Mouse (Mus musculus): Measurements from ENCODE around the gene Sephs2.

Sephs2 gene

GRCm38 (mm10) chr7:127273925-127274789 lies at the start of gene Sephs2:
Gene Sephs2, minus strand, starts transcription at chr7:127274055.
- in situ Hi-C loops (cut with MboI, MseI), result no loop called here

GRCm38 (mm10) chr7:127322085-127322484 lies 48.2 kb upstream of the Sephs2 start:
- in situ Hi-C loops (cut with MboI, MseI), result no loop called here

- in situ Hi-C loops (cut with MboI, MseI), result no loop called here
Observed at GRCm38 (mm10) chr7:127321106-127321505, 47.3 kb upstream of the Sephs2 start.

DNA sequence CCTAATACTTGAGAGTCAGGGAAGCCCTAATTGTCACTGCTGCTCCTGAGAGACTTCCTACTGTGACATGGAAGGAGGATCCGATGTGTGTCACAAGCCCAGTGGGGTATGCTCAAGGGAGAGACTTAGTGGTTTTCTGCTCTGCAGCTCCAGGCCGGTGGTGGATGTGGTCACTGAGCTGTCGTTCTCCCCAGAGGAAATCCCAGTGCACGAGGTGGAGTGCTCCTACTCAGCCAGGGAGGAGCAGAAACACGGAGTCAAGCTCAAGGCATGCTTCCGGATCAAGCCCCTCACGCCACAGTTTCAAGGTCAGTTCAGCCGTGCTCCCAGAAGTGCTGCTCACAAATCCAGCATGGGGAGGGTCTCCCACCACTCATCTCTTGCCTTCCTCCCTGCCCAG lies 40.1 kb upstream of the Sephs2 start:
- in situ Hi-C loops (cut with MboI, MseI), result no loop called here

DNA sequence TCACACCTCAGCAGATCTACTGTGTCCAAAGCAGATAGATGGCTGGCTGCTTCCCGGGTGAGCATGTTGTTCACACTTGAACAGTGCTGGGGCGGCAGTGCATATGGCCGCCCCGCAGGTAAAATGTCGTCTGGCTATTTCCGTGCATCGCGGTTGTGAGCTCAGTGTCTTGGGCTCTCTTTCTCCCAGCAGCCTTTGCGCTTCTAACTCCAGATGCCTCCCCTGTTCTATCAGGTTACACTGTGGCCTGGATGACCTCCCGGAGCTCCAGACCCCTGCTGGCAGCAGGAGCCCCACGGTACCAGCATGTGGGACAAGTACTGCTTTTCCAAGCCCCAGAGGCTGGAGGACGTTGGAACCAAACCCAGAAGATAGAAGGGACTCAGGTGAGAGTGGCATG lies 36.1 kb upstream of the Sephs2 start:
- in situ Hi-C loops (cut with MboI, MseI), result no loop called here

DNA sequence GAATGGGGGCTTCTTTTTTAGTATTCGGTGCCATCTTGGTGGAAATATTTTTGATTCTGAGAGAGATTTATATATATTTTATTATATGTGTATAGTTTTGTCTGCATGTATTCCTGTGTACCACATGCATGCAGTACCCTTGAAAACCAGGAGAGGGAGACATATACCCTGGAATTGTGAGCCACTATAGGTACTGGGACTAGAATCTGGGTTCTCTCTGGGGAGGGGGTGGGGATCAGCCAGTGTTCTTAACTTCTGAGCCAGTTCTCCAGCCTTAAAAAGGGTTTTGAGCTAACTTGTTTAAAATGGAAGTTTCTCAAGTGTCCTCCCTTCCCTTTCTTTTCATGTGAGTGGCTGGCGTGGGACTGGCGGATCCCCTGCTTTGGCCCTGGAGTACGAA lies 35.0 kb upstream of the Sephs2 start:
- in situ Hi-C loops (cut with MboI, MseI), result no loop called here

DNA sequence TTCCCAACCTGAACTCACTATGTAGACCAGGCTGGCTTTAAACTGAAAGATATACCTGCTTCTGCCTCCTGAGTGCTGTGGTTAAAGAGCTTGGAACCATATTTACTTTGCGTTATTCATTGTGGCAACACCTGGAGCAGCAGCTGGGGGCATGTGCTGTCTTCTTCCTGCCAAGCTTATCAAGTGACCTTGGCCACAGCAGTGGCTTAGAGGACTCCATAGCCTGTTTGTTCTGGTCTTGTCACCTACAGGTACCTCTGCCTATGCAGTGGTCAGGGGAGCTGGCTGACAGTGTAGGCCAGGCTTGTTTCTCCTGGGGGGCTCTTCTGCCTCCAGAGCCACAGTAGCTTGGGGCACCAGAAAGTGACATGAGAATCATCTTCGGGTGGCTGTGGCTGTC lies 34.6 kb upstream of the Sephs2 start:
- in situ Hi-C loops (cut with MboI, MseI), result no loop called here

GRCm38 (mm10) chr7:127297586-127298193 lies 23.8 kb upstream of the Sephs2 start:
- in situ Hi-C loops (cut with MboI, MseI), result no loop called here

- in situ Hi-C loops (cut with MboI, MseI), result no loop called here
Observed at GRCm38 (mm10) chr7:127296786-127297555, 23.1 kb upstream of the Sephs2 start.

- in situ Hi-C loops (cut with MboI, MseI), result no loop called here
Observed at GRCm38 (mm10) chr7:127296098-127296497, 22.2 kb upstream of the Sephs2 start, which contains the start of gene Itgal. Gene Itgal, plus strand, starts transcription at chr7:127296260.

DNA sequence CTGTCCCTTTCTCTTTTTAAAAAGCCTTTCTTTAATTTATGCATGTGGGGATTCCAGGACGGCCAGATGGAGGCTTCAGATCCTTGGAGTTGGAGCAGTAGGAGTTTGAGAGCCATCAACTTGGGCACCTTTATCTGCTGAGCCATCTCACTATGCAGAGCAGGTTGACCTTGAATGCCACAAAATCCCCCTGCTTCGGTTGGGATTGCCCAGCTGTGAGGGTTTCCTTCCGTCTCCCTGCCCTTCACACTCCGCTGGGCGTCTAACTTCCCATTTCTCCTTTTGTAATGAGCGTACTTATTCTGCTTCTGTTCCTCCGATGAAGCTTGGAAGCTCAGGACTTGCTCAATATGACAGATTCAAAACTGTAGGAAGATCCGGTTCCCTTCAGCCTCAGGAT lies 16.3 kb upstream of the Sephs2 start:
- in situ Hi-C loops (cut with MboI, MseI), result loop anchor here (5.0 kb wide), 1 partner anchor 73 kb away; no protein-coding TSS in a partner anchor

- in situ Hi-C loops (cut with MboI, MseI), result no loop called here
Observed at GRCm38 (mm10) chr7:127289306-127289705, 15.5 kb upstream of the Sephs2 start.

- in situ Hi-C loops (cut with MboI, MseI), result no loop called here
Observed at GRCm38 (mm10) chr7:127287940-127288339, 14.1 kb upstream of the Sephs2 start.

DNA sequence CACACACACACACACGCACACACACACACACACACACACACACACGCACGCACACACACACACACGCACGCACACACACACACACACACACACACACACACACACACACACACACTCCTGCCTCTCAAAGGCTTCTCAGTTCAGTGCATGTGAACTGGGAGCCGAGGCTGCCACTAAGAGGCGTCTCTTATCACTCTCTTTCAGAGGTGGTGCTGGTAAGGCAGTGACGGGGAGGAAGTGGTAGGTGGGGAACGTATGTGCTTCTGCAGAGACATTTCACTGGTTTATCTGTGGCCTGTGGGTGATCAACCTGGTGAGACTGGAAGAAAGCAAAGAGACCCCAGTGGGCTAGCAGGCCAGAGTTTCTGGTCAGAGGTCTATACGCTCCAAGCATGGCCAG lies 11.3 kb upstream of the Sephs2 start:
- in situ Hi-C loops (cut with MboI, MseI), result no loop called here

- in situ Hi-C loops (cut with MboI, MseI), result no loop called here
Observed at GRCm38 (mm10) chr7:127282190-127282589, 8.3 kb upstream of the Sephs2 start.

GRCm38 (mm10) chr7:127281114-127281513 lies 7.3 kb upstream of the Sephs2 start:
- in situ Hi-C loops (cut with MboI, MseI), result no loop called here

- in situ Hi-C loops (cut with MboI, MseI), result no loop called here
Observed at GRCm38 (mm10) chr7:127280092-127280491, 6.2 kb upstream of the Sephs2 start.

GRCm38 (mm10) chr7:127278311-127278710 lies 4.5 kb upstream of the Sephs2 start:
- in situ Hi-C loops (cut with MboI, MseI), result no loop called here

GRCm38 (mm10) chr7:127276519-127276961 lies 2.7 kb upstream of the Sephs2 start:
- in situ Hi-C loops (cut with MboI, MseI), result no loop called here

- in situ Hi-C loops (cut with MboI, MseI), result no loop called here
Observed at GRCm38 (mm10) chr7:127273118-127273923, 534 bp downstream of the Sephs2 start.

DNA sequence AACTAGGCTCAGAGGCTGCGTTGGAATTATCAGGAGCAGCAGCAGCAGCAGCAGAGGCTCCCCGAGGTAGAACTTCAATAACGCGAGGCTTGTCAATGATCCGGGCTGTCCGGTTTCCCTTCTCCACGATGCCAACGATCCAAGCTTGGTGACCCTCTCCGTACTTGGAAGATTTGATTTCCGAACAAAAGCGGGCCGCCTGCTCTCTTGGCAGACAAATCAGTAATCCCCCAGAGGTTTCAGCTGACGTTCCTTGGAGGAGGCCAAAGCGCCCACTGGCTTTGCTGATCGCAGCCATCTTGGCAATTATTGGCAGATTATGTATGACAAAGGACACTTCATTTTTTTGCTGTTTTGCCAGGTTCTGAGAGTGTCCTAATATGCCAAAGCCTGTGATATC lies 1.3 kb downstream of the Sephs2 start:
- in situ Hi-C loops (cut with MboI, MseI), result no loop called here

Measured in T-helper 1 cell (primary cell).